Mouse (Mus musculus) midbrain, postnatal 0 days (tissue): ENCODE results near the gene Sptbn2. TPM values are rescaled to one million over a fixed set of nuclear protein-coding genes. Genes with fewer than 3 reads are reported as not detected.

Experiments
- ATAC-seq: fragments of 200-750 bp; cut with Nextera tagmentation; 2 replicates; pipeline ENCODE4 v1.8.0; 2017; ENCODE audit warnings: moderate number of reproducible peaks, mild to moderate bottlenecking, moderate TSS enrichment, moderate library complexity; ENCODE audit not compliant: low FRiP score
- DNase-seq: peaks from one replicate; pipeline ENCODE4 v3.0.0-alpha.2; 2015; ENCODE audit warnings: low spot score
- H3K27ac ChIP-seq: fragments of 300-500 bp; sonication (generic); 2 replicates; pipeline ENCODE4 v1.5.1; 2014; ENCODE audit warnings: low read depth, mild to moderate bottlenecking, low read length, mixed read lengths
- H3K27me3 ChIP-seq: fragments of 300-500 bp; sonication (generic); 2 replicates; pipeline ENCODE4 v1.6.1; 2014; ENCODE audit warnings: low read length, control low read depth, mixed read lengths; ENCODE audit not compliant: insufficient read depth
- H3K36me3 ChIP-seq: fragments of 300-500 bp; sonication (generic); 2 replicates; pipeline ENCODE4 v1.6.1; 2014; ENCODE audit warnings: low read length, control low read depth, mixed read lengths; ENCODE audit not compliant: insufficient read depth
- H3K4me1 ChIP-seq: fragments of 300-500 bp; sonication (generic); 2 replicates; pipeline ENCODE4 v1.6.1; 2014; ENCODE audit warnings: mild to moderate bottlenecking, control low read depth, antibody characterized with exemption, low read length, mixed read lengths; ENCODE audit not compliant: insufficient read depth
- H3K4me2 ChIP-seq: fragments of 300-500 bp; sonication (generic); 2 replicates; pipeline ENCODE4 v1.6.1; 2014; ENCODE audit warnings: low read depth, mild to moderate bottlenecking, low read length, mixed read lengths; ENCODE audit not compliant: poor library complexity, severe bottlenecking
- H3K4me3 ChIP-seq: fragments of 300-500 bp; sonication (generic); 2 replicates; pipeline ENCODE4 v1.5.1; 2014; ENCODE audit warnings: low read depth, mild to moderate bottlenecking, low read length, moderate library complexity
- H3K9ac ChIP-seq: fragments of 300-500 bp; sonication (generic); replicated peaks from 2 replicates; pipeline ENCODE4 v1.6.1; 2014; ENCODE audit warnings: mild to moderate bottlenecking, low read length, moderate library complexity, mixed read lengths; ENCODE audit not compliant: poor library complexity, severe bottlenecking
- H3K9me3 ChIP-seq: fragments of 300-500 bp; sonication (generic); 2 replicates; pipeline ENCODE4 v1.6.1; 2016; ENCODE audit warnings: low read length, control low read depth
- CTCF ChIP-seq: IDR thresholded peaks from 2 replicates; pipeline ENCODE4 v1.5.1; 2016; ENCODE audit warnings: antibody characterized with exemption, mild to moderate bottlenecking
- WGBS: fragments of 180-500 bp; shearing (Covaris S2); extraction: QIAGEN DNeasy Blood & Tissue Kit; methylation state at CpG from one replicate; pipeline ENCODE4 v1.1.7; 2014; 5-methylcytosine and 5-hydroxymethylcytosine counted together
- polyA plus RNA-seq: library from polyadenylated mRNA; unstranded; fragments of >200 nt; fragmentation: Nextera tagmentation; extraction: Ambion mirVana; gene quantifications from 2 replicates; pipeline ENCODE4 v1.2.1, GENCODE M21; 2015
- total RNA-seq: library from RNA; depleted of rRNA; stranded (reverse); fragments of >200 nt; gene quantifications from 2 replicates; pipeline ENCODE4 v1.2.3, GENCODE M21; 2014; rRNA removed

Gene Sptbn2
- total RNA-seq, result 138 and 154 TPM in 2 replicates
- 18.9 and 19.7 TPM in 2 replicates for polyA plus RNA-seq

DNA sequence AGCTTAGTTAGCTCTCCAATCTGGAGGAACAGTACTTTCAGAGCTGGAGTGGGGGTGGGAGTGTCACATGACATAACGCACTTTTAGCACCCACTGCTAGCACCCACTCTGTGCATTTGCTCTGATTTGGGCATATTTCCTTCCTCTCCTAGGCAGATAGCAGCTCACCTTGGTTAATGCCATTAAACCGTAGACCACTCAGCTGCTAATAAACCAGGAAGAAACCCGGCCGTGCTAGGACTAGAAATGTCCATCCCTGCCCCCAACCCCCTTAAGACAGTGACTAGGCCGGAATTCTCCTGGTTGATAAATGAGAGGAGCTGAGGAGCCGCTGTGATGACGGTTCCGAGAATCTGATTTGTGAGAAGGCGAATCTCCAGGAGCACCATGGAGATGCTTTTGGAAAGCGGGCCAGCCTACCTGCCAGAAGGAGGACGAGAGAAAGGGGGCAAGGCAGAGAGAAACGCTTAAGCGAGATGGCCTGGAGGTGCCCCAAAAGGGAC is at the start of gene Sptbn2:
Gene Sptbn2, plus strand, starts transcription at position 70 of the 503 bp plus-strand sequence.
- 9% methylated on average over 13 of the region's 13 CpGs for WGBS
- Histone ChIP-seq H3K27me3 (no peaks in the 10 kb centered on the region), H3K27ac (peak within 1 kb of the TSS; percentile 98), H3K4me3 (peak within 1 kb of the TSS; percentile 79), H3K9me3 (no peaks in the 10 kb centered on the region), H3K4me2 (peak within 1 kb of the TSS; percentile 76), H3K36me3 (no peaks in the 10 kb centered on the region), H3K9ac (peak within 1 kb of the TSS; percentile 94), H3K4me1 (peaks cover 5% of the 10 kb centered on the region; the same call in 1 of the 2 replicates)
- ATAC-seq (peak; percentile 54; the same call in 1 of the 2 replicates), DNase-seq (peak; percentile 71)
- TF ChIP-seq CTCF, result no peak

DNA sequence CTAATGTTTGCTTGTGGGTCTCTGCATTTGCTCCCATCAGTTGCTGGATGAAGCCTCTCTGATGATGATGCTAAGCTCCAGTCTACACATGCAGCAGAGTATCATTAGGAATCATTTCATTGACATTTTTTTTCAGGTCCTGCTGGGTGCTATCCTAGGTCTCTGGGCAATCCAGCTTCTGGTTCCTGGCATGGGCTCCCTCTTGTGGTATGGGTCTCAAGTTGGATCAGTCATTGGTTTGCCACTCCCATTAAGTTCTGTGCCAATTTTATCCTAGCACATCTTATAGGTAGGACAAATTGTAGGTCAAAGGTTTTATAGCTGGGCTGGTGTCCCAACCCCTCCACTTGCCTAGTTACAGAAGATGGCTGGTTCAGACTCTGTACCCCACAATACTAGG is 44.2 kb upstream of the Sptbn2 start:
- DNase-seq (no peak), ATAC-seq (no peak)
- Histone ChIP-seq H3K4me2 (no peak overlapping the region), H3K4me1 (no peaks in the 10 kb centered on the region), H3K27me3 (no peaks in the 10 kb centered on the region), H3K4me3 (no peak overlapping the region), H3K9me3 (no peaks in the 10 kb centered on the region), H3K36me3 (no peaks in the 10 kb centered on the region), H3K9ac (no peak overlapping the region), H3K27ac (no peak overlapping the region)
- TF ChIP-seq CTCF, result peak; percentile 23; the same call in 1 of the 2 replicates

- TF ChIP-seq CTCF, result no peak
- WGBS, result 90% methylated on average over 4 of the region's 4 CpGs
- H3K4me2 ChIP-seq, result no peak overlapping the region
- H3K4me1 ChIP-seq, result no peaks in the 10 kb centered on the region
- H3K27me3 ChIP-seq, result no peaks in the 10 kb centered on the region
- no peak for DNase-seq
- H3K9me3 ChIP-seq, result no peaks in the 10 kb centered on the region
- no peak for ATAC-seq
- H3K9ac ChIP-seq, result no peak overlapping the region
- H3K27ac ChIP-seq, result no peak overlapping the region
- no peaks in the 10 kb centered on the region for H3K36me3 ChIP-seq
- H3K4me3 ChIP-seq, result no peak overlapping the region
Measured at GRCm38 (mm10) chr19:4670776-4671175, 40.2 kb upstream of the Sptbn2 start.

DNA sequence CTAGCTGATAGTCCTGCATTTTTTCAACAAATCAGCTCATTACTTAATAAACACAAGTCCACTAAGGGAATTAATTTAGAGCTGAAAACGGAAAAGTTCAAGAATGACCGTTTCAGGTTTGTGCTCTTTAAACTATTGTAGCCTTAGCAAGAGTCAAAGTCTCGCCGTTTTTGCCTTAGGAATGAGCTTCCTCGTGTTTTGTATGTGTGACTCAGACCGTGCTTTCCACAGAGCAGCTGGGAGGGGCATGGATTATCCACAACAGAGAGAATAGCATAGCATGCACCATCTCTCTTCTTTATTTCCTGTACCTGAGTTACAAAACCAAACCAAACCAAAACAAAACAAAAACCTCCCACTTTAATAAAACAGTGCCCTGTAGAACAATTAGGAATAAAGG is 38.6 kb upstream of the Sptbn2 start:
- ATAC-seq (no peak), DNase-seq (no peak)
- Histone ChIP-seq H3K4me2 (no peak overlapping the region), H3K27me3 (no peaks in the 10 kb centered on the region), H3K36me3 (no peaks in the 10 kb centered on the region), H3K4me3 (no peak overlapping the region), H3K27ac (no peak overlapping the region), H3K4me1 (no peaks in the 10 kb centered on the region), H3K9me3 (no peaks in the 10 kb centered on the region), H3K9ac (no peak overlapping the region)
- 42% methylated on average over 6 of the region's 6 CpGs for WGBS
- TF ChIP-seq CTCF, result no peak

GRCm38 (mm10) chr19:4694346-4694745 is 16.6 kb upstream of the Sptbn2 start:
- Histone ChIP-seq H3K36me3 (no peaks in the 10 kb centered on the region), H3K27ac (no peak overlapping the region), H3K9me3 (no peaks in the 10 kb centered on the region), H3K4me3 (no peak overlapping the region), H3K4me2 (no peak overlapping the region), H3K4me1 (0 out of 2 replicates have a peak, but pooled peaks cover 3% of the 10 kb centered on the region), H3K9ac (no peak overlapping the region), H3K27me3 (no peaks in the 10 kb centered on the region)
- TF ChIP-seq CTCF, result no peak
- DNase-seq (no peak), ATAC-seq (no peak)
- WGBS, result 73% methylated on average over 3 of the region's 3 CpGs

- no peak for TF ChIP-seq CTCF
- Histone ChIP-seq H3K27ac (no peak overlapping the region), H3K27me3 (no peaks in the 10 kb centered on the region), H3K4me1 (0 out of 2 replicates have a peak, but pooled peaks cover 3% of the 10 kb centered on the region), H3K4me3 (no peak overlapping the region), H3K36me3 (no peaks in the 10 kb centered on the region), H3K9me3 (no peaks in the 10 kb centered on the region), H3K9ac (no peak overlapping the region), H3K4me2 (no peak overlapping the region)
- DNase-seq (no peak), ATAC-seq (no peak)
- 90% methylated on average over 3 of the region's 3 CpGs for WGBS
Measured at GRCm38 (mm10) chr19:4697121-4697520, 13.8 kb upstream of the Sptbn2 start.
